Mouse (Mus musculus) naive thymus-derived CD4-positive, alpha-beta T cell, adult 2 months (primary cell): ENCODE data around the gene Grk4.
"Not testable (repeated sequence)": the region's sequence is repeated elsewhere in the genome, so short reads cannot be mapped to it uniquely, and the experiment has no call there.

Experiments
- DNase-seq: peaks from one replicate; pipeline ENCODE4 v3.0.0-alpha.2; 2011; ENCODE audit warnings: low read depth

The Grk4 gene

DNA sequence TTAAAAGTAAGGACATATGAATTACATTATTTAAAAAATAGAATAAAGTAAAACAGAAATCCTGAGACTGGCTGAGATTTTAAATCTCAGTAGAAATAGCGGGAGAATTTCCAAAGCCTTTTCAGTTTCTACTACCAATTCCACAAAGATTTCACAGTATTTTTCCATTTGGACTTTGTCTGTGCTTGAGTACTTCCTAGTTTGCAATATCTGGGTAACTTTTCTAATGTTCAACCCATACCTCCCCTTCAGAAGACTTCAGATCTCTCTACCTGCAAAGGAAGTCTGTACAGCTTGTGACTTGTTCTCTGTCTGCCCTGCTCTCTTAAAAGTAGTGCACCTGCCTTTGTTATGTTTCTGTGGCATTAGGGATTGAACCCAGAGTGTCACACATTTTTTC is 48.3 kb downstream of the Grk4 start:
- DNase-seq = no peak

DNA sequence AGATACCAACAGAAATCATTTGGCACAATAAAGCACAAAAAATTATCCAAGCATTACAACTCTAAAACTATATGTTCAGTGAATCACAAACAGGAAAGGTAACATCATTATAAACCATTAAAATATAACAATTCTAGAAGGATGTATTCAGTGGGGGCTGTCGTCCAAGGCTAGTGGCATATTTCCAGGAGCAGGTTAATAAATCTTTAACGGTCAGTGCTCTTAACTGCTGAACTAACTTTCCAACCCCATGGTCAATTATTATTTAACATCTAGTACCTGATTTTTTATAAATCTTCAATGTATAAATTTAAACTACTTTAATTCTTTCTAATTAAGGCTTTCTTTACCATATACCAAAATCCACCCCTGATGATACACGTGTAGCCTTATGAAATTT is 54.2 kb downstream of the Grk4 start:
- not testable (repeated sequence) for DNase-seq

DNA sequence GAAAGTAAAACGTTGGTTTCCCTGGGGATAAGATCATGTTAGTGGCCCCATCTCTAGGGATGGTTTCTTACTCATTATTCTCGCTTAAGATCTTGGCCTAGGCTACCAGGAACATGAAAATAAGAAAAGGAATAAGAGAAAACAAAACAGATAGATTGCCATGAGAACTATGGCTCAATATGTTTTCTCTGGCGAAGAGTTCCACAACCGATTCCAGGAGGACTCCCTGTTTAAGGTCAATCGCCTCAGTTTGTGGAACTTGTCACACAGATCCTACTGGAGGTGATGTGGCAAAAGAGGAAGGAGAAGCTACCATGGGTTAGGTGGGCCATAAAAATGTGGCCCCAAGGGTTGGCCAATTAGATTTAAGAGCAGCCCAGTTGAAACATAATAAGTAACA is 54.6 kb downstream of the Grk4 start:
- no peak for DNase-seq

DNA sequence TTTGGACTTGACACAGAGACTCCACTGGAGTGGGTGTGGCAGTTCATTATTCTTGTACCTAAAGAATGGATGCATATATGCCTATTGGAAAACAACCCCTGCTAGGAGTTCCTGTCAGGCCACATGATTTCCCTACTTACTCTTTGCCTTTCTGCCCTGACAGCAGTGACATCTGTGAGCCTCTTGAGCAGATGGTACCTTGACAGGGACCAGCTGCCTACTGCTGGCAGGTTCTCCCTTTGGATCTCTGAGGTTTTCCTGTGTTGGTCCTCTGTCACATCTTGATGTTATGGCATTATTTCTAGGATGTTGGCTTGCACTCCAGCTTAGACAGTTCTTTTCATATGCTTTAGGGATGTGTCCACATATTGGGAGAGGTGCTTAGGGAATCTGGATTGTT is 69.0 kb downstream of the Grk4 start:
- no peak for DNase-seq

DNA sequence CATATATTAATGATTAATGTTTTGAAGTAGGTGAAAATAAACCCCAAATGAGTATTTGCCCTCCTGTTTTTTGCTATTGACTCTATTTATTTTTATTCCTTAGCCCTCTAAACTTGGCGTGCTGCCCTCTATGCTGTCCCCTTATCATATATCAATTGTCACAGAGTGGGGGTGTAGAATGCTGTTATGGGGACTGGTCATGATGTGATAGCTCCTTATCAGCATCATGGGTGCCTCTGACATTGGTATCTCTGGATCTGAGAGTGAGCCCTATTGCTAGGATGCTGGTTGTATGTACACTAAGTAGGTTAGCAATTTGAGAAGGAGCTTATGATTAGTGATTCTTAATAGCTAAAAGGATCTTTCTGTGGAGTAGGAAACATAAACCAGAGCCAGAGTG is 70.1 kb downstream of the Grk4 start:
- no peak for DNase-seq

DNA sequence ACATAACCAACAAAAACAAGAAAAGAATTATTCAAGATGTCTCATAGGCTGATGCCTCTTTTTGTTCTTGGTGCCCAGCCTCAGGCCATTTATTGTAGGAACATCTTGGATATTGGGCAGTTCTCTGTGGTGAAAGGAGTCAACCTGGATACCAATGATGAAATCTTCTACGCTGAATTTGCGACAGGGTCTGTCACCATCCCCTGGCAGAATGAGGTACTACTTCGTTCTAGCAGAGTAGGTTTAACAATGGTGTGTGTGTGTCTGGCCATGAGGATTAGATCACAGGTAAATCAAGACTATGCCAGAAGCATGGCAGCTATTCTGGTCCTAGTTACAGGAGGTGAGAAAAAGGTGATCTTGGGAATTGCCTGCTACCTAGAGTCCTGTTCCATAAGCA is 91.3 kb downstream of the Grk4 start:
- DNase-seq = no peak

DNA sequence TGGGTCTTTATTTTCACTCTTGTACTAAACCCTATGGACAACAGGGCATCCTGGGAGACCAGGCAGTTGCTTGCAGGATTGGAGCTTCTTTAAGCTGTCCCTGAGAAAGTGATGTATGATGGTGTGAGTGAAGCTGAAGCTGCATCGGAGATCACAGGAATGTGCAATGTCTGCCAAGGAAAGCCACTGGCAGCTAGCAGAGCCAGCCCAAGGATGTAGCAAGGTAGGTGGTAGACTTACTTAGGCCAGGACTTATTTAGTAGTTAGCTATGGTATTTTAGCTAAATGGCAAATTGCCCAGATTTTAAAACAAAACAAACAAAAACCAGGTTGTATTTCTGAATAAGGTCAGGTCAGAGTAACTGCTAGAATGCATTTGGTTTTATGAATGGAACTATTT is 98.6 kb downstream of the Grk4 start:
- no peak for DNase-seq

DNA sequence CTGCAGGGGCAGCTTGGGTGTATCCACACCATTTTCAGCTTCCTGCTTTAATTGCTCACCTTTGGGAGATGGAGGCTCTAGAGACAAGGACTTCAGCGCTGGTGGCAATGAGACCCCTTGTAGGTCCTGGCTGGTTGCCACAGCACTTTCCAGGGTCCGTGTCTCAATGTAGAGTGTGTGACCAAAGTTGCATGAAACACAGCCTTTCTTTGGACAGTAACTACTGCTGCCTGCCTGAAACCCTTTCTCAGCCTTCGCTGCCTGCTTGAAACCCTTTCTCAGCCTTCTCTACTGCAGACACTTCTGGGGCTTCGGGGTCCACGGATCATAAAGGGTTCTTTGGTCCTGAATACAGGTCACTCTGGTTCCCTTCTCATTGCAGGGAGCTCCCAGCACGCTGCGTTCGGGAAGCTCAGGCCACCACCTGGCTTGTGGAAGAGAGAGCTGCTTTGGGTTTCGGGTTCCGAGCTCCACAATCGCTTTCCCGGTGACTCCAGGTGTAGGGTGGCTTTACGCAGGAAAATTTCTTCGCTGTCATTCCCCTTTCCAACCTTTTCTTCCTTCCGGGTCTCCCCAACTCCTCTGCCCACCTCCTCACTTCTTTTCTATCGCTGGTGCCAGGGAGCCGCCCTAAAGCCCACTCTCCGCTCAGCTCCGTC is 100.8 kb downstream of the Grk4 start:
- DNase-seq = no peak

DNA sequence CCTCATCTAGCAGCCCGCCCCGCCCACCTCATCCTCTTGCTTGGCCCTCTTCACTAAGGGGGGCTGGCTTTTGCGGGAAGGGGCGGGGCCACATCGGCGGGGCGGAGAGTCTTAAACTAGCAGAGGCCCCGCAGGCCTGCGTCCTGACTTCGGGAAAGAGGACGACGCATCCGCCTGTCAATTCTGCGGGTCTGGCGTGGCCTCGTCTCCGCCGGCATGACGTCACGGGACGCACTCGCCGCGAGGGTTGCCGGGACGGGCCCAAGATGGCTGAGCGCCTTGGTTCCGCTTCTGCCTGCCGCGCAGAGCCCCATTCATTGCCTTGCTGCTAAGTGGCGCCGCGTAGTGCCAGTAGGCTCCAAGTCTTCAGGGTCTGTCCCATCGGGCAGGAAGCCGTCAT is 101.3 kb downstream of the Grk4 start, which contains the start of gene Htt:
Htt (plus strand) TSS at position 232 of the 400 bp plus-strand sequence.
- DNase-seq = peak; percentile 94

DNA sequence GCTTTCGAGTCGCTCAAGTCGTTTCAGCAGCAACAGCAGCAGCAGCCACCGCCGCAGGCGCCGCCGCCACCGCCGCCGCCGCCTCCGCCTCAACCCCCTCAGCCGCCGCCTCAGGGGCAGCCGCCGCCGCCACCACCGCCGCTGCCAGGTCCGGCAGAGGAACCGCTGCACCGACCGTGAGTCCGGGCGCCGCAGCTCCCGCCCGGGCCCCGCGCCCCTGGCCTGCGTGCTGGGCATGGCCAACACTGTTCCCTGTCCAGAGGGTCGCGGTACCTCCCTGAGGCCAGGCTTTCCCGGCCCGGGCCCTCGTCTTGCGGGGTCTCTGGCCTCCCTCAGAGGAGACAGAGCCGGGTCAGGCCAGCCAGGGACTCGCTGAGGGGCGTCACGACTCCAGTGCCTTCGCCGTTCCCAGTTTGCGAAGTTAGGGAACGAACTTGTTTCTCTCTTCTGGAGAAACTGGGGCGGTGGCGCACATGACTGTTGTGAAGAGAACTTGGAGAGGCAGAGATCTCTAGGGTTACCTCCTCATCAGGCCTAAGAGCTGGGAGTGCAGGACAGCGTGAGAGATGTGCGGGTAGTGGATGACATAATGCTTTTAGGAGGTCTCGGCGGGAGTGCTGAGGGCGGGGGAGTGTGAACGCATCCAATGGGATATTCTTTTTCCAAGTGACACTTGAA is 101.9 kb downstream of the Grk4 start:
- DNase-seq = no peak

DNA sequence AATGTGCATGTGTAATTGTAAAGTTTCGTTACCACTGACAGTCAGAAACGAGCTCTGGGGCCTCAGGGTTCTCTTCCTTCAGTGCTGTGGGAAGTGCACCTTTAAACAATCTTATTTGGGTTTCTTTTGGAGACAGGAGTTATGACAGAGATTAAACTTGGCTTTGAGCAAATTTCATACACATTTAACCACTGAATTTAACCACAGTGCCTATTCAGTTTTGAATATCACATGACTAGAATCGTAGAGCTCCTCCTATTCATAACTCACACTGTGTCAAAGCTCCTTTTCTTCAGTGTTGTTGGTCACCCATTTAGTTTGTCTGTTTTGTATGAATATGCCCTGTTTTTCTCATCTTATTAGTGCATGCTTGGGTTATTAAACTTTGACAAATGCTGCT is 111.6 kb downstream of the Grk4 start:
- peak; percentile 36 for DNase-seq

DNA sequence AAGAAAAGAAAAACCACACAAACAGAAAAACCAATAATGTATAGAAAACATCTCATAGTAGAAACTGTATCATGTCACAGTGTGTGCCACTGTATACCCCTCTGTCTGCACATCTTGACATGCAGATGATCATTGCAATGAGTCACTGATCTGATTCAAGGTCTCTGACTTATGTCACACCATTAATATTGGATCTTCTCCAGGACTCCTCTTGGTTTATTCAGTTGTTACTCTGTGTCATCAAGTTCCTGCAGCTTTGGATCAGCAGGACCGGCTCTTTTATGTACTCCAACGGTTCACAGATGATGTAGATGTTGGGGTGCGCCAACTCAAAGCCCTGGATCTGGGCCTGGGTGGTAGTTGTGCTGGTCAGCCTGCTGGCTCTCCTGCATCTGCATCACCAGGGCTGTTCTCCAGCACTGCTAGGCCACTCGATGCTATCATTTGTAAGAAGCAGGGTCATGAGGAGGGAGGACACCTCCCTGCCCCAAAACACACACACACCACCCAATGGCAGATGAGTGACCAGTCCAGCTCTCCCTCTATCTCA is 112.6 kb downstream of the Grk4 start:
- no peak for DNase-seq

DNA sequence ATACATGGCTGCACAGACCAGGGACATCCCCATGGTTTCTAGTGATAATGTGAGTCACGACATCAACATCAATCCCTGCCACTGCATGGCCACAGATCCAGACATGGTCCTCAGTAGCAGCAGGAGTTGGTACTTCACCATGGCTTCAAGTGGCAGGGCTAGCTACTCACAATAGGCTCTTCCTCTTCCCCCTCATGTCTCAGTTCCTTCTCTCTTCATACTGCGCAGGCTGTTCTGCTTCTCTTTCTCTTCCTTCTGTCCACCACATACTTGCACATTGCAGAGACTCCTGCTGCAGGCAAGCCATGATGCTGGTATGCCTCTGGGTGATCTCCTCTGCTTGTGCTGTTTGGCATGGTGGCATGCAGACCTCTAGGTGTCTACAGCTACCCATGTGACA is 113.2 kb downstream of the Grk4 start:
- DNase-seq = no peak

DNA sequence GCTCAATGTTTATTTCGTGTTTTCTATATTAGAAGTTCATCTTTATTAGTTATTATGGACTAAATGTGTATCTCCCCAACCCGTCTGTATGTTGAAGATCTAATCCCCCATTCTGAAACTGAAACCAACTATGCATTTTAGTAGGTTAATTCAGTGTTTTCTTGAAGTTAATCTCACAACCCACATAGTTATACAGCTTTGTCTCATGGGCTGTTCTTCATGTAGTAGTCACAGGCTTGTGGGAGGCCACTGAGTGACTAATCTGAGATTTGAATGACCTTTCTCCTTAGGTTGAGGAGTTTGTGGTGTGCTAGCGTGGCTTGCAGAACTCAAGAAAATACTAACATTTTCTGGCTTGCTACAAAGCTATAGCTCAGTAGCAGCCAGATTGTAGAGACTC is 124.8 kb downstream of the Grk4 start:
- DNase-seq = no peak

DNA sequence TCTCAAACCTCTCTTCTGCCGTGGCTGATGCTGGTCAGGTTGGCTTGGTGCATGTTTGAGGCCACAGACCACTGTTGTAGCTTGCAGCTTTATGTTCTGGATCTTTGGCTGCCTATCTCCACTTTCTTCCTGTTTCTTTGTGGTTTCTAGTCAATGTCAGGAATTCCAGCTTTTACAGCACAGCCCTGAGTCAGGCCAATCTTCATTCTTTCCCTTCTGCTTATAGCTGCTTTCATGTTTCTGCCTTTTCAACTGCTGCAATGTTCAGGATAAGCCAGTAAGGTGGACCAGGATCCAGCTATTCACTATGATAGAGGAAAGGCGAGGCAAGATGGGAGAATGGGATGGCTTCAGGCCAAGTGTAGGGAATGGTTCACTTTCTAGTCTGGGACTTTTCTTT is 131.0 kb downstream of the Grk4 start:
- DNase-seq = no peak

DNA sequence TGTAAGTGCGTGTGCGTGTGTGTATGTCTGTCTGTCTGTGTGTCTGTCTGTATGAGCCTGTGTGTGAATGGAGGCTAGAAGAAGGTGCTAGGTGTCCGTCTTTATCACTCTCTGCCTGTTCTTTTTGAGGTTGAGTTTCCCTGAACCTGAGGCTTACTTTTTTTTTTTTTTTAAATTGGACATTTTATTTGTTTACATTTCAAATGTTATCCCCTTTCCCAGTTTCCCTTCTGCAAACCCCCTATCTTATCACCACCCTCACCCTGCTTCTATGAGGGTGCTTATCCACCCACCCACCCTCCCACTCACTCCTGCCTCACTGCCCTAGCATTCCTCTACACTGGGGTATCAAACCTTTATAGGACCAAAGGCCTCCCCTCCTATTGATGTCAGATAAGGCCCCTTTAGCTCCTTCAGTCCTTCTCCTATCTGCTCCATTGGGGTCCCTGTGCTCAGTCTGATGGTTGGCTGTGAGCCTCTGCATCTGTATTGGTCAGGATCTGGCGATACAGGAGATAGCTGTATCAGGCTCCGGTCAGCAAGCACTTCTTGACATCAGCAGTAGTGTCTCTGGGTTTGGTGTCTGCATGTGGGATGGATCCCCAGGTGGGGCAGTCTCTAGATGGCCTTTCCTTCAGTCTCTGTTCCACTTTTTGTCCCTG is 140.2 kb downstream of the Grk4 start:
- DNase-seq = no peak
